Mouse (Mus musculus): Measurements from ENCODE around the gene Gm28372.

DNA sequence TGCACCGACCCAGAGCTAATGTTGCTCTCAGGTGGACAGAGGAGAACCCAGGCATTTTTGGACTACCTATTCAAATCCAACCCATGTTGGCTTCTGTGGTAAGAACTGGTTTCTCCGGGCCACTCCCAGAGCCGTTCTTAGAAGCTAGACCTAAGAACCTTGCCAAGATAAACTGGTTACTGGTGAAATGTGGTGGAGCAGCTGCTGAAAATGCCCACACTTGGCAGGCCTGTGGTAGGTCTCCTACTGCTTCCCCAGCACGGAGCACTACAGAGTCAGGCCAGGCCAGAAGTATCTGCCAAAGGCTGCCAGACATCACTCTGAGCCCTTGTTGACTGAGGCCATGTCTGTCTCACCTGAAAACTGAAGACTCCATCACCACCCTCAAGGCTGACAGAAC is 30.1 kb upstream of the Gm28372 start:
- TF ChIP-seq CTCF (IDR thresholded peaks at IDR 0.05) (no peak), POLR2A (IDR thresholded peaks at IDR 0.05; ENCODE audit: insufficient read depth, low read depth, low read length) (no peak)

All from heart, adult 2 months (tissue).